Mouse (Mus musculus): Measurements from ENCODE around the gene Samm50. TPM values are rescaled to one million over a fixed set of nuclear protein-coding genes. Genes with fewer than 3 reads are reported as not detected.

Samm50 gene
- polyA plus RNA-seq, 1 experiment from 2014 or later = 87.8 TPM

DNA sequence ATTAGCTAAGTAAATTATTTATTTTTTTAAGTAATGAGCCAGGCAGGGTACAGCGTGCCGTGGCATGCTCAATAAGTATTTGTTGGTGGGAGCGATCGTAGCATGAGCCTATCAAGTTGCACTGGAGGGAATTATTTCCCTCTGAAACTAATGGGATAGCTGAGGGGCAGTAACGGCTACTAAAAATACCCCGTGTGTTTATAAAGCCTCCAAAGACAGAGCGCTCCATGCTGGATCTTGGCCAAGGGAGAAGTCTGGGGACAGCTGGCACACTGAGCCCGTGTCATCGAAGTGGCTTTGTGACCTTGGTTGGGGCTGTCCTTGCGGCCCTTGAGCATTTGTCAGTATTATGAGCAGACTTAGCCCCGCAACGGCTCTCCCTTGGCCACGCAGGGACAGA, 59.2 kb downstream of the Samm50 start:
- no peaks in the 10 kb centered on the region for H3K27me3 ChIP-seq
- no peaks in the 10 kb centered on the region; the same call in 1 of the 2 replicates for H3K9me3 ChIP-seq (replicated peaks)
- ATAC-seq (ENCODE audit: low FRiP score) = 0 out of 2 replicates have a peak, but pooled peaks have one; percentile 27
- no peak overlapping the region for H3K9ac ChIP-seq
- WGBS = 56% methylated on average over 13 of the region's 13 CpGs
- no peaks in the 10 kb centered on the region for H3K36me3 ChIP-seq
- peaks cover 33% of the 10 kb centered on the region for H3K4me1 ChIP-seq
- no peak overlapping the region for H3K4me2 ChIP-seq (replicated peaks)
- H3K4me3 ChIP-seq = no peak overlapping the region
- peak overlapping the region; percentile 23; the same call in 1 of the 2 replicates for H3K27ac ChIP-seq

DNA sequence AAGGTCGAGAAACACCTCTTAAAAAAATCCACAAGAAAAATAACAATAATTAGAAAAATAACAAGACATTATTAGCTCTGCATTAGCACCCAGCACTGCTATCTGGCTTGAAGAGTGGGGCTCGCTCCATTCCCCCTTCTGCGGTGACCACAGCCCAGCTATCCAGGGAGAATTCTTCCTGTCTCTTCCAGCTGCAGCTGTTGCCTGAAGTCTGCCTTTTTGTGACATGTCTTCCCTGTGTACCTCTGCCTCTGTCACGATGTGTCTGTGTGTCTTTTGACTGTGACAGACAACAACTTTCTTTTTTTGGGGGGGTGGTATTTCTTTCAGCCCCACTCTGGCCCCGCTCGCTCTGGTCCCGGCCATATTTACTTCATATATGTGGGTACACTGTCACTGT, 60.6 kb downstream of the Samm50 start:
- 90% methylated on average over 7 of the region's 7 CpGs for WGBS
- H3K4me2 ChIP-seq (replicated peaks) = no peak overlapping the region
- H3K4me1 ChIP-seq = peaks cover 36% of the 10 kb centered on the region
- no peak overlapping the region for H3K4me3 ChIP-seq
- H3K36me3 ChIP-seq = no peaks in the 10 kb centered on the region
- H3K27me3 ChIP-seq = no peaks in the 10 kb centered on the region
- no peak for ATAC-seq (ENCODE audit: low FRiP score)
- no peaks in the 10 kb centered on the region for H3K9me3 ChIP-seq (replicated peaks)
- no peak overlapping the region for H3K27ac ChIP-seq
- H3K9ac ChIP-seq = no peak overlapping the region

DNA sequence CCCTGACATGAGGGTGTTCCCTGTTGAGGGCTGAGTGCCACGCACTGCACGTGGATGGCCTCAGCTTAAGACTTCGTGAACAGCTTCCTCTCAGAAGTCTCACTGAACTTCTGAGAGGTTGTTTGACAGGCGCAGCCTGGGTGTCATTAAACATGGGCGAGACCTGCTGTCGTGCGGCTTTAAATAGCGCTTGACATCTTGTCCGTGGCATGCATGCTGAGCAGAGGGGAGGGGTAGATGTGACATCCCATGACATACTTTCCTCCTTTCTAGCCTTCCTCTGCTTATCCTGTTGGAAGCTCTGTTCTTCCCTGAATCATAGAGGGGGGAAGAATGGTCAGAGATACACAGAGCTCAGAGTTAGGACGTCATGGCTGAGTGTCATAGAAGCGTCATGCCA, 61.7 kb downstream of the Samm50 start:
- ATAC-seq (ENCODE audit: low FRiP score) = no peak
- WGBS = 51% methylated on average over 11 of the region's 11 CpGs
- Histone ChIP-seq H3K4me1 (peaks cover 40% of the 10 kb centered on the region), H3K27ac (0 out of 2 replicates have a peak overlapping the region, but pooled peaks have one; percentile 12), H3K4me2 (replicated peaks) (no peak overlapping the region), H3K4me3 (no peak overlapping the region), H3K27me3 (no peaks in the 10 kb centered on the region), H3K9ac (no peak overlapping the region), H3K36me3 (no peaks in the 10 kb centered on the region), H3K9me3 (replicated peaks) (no peaks in the 10 kb centered on the region)

DNA sequence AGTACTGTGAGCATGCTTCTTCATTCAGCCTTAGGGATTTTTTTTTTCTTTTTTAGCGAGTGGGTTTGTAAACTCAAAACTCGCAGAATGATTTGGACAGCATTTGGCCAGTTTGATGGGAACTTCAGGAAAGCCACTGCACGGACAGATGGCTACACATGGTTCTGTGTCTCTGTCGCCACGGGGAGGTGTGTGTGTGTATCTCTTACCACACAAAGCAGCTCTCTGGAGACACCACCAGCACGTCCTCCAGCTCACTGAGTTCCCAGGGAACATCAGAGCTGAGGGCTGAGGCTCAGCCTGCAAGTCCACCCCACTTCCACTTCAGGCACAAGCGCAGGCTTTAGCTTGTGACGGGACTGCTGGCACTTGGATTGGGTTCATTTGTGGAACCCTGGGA, 62.3 kb downstream of the Samm50 start:
- no peak overlapping the region for H3K9ac ChIP-seq
- no peaks in the 10 kb centered on the region for H3K27me3 ChIP-seq
- 66% methylated on average over 8 of the region's 8 CpGs for WGBS
- H3K4me3 ChIP-seq = no peak overlapping the region
- H3K27ac ChIP-seq = no peak overlapping the region
- no peaks in the 10 kb centered on the region for H3K36me3 ChIP-seq
- no peaks in the 10 kb centered on the region for H3K9me3 ChIP-seq (replicated peaks)
- H3K4me2 ChIP-seq (replicated peaks) = no peak overlapping the region
- H3K4me1 ChIP-seq = peaks cover 44% of the 10 kb centered on the region
- ATAC-seq (ENCODE audit: low FRiP score) = no peak

DNA sequence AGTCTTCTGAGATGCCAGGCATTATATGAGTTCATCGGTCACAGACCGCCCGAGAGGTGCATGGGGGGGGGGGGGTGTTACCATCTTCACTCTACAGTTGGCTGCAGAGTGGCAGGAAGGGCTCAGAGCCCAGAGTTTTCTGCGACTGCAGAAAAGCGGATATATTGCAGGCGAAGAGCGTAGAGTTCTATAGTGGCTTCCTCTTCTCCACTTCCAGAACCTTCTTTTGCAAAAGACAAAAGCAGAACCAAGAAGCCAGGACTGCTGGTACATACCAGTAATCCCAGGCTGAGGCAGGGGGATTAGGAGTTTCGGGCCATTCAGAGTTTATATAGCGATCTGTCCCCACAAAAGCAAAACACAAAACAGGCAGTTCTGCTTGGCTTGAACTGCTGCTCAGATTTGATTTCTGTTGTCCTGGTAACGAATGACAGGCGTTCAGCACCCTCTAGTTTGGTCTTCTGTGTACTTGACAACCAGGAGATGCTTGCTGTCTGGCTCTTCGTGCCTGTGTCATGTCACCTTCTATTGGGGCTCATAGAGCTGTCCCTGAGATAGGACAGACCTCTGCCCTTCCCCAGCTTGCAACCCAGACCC, 64.3 kb downstream of the Samm50 start:
- no peak for ATAC-seq (ENCODE audit: low FRiP score)
- H3K27me3 ChIP-seq = no peaks in the 10 kb centered on the region
- H3K4me3 ChIP-seq = no peak overlapping the region
- H3K36me3 ChIP-seq = no peaks in the 10 kb centered on the region
- H3K4me1 ChIP-seq = peaks cover 50% of the 10 kb centered on the region
- 0 out of 2 replicates have a peak overlapping the region, but pooled peaks have one; percentile 18 for H3K9ac ChIP-seq
- 80% methylated on average over 12 of the region's 12 CpGs for WGBS
- no peak overlapping the region for H3K27ac ChIP-seq
- no peak overlapping the region for H3K4me2 ChIP-seq (replicated peaks)
- H3K9me3 ChIP-seq (replicated peaks) = no peaks in the 10 kb centered on the region

DNA sequence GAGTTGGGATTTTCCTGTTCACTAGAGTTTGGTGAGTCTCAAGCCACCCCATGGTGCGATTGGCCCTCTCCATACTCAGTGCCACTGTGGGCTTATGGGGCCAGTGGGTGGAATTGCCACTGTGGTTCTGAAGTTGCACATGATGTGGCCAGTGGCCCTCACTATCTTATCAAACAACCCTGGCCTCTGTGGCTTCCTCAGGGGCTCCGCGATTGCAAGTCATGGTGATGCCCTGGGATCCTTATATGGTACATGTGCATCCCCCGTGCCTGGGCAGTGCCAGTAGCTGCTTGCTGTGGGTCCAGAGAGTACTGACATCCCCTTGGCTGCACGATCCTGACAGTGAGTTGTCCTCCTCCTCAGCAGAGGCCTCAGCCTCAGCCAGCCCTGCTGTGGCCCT, 64.8 kb downstream of the Samm50 start:
- peaks cover 48% of the 10 kb centered on the region for H3K4me1 ChIP-seq
- no peak overlapping the region for H3K27ac ChIP-seq
- ATAC-seq (ENCODE audit: low FRiP score) = no peak
- 0 out of 2 replicates have a peak, but pooled peaks cover 1% of the 10 kb centered on the region for H3K27me3 ChIP-seq
- H3K4me2 ChIP-seq (replicated peaks) = no peak overlapping the region
- 95% methylated on average over 5 of the region's 5 CpGs for WGBS
- no peaks in the 10 kb centered on the region for H3K9me3 ChIP-seq (replicated peaks)
- H3K36me3 ChIP-seq = no peaks in the 10 kb centered on the region
- no peak overlapping the region for H3K4me3 ChIP-seq
- H3K9ac ChIP-seq = 0 out of 2 replicates have a peak overlapping the region, but pooled peaks have one; percentile 18

DNA sequence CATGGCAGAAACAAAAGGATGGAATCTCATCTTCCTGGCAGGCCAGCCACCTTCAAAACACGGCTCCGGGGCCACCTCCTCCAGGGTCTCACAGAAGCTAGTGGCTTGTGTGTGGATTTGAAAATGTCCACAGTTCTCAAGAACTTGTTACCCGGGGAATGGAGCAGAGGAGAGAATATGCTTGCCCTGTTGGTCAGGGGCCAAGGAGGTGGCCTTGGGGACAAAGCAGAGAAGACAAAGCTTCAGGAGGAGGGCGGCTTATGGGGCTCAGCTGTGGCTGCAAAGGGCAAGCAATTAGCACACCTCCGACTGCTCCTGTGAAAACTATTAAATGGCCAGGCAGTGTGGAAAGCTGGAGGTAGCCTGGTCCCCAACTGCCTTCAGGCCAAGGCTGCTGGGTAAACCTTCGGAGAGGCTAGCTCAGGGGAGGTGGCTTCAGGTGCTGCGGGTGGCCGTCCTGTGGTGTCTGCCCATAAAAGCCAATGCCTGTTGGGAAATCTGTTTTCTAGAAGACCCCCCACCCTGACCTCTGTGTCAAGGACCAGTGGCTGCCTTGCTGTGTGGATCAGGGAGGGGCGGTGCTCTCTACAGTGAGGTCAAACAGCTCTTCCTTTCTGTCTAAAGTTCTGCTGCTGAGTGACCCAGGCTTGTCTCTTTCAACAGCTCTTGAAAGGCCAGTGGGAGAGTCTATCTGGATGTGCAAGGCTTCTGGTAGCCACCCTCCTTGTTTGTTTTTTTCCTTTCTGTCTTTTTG, 66.7 kb downstream of the Samm50 start:
- ATAC-seq (ENCODE audit: low FRiP score) = no peak

DNA sequence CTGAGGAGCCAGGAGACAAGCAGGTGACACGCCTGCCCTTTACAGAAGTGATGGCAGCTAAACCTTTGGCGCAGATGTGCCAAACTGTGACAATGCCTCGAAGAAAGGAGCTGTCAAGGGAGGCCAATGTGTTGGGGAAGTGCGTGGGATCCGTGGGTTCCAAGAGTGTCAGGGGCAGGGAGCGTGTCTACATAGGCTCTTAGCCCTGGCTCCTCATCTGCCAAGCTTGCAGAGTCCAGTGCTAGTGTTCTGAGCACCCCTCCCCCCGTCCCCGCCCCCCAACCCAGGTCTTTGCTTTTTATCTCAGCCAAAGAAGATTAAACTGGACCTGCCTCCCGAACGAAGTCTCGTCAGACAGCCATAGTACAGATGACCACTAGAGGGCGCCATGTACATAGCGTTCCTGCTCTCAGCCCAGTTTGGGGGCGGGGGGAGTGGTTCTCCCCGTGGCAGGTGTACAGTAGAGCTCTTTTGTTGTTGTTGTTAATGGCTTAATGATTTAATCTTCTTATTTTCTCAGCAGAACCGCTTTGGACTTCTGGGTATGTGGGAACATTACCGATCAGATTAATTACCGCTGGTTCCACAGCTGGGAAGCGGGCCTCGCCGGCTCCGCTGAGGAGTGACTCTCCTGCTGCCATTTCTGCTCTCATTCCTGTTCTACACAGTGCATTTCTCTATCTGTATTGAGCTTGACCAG, 68.2 kb downstream of the Samm50 start:
- Histone ChIP-seq H3K9ac (0 out of 2 replicates have a peak overlapping the region, but pooled peaks have one; percentile 11), H3K4me2 (replicated peaks) (0 out of 2 replicates have a peak overlapping the region, but pooled peaks have one; percentile 13), H3K4me1 (peaks cover 42% of the 10 kb centered on the region), H3K36me3 (no peaks in the 10 kb centered on the region), H3K27me3 (0 out of 2 replicates have a peak, but pooled peaks cover 6% of the 10 kb centered on the region), H3K4me3 (no peak overlapping the region), H3K9me3 (replicated peaks) (no peaks in the 10 kb centered on the region), H3K27ac (peak overlapping the region; percentile 72)
- WGBS = 23% methylated on average over 22 of the region's 22 CpGs
- peak; percentile 72 for ATAC-seq (ENCODE audit: low FRiP score)

More for the DNA sequence above, 66.7 kb downstream of the Samm50 start:
- H3K27me3 ChIP-seq = 0 out of 2 replicates have a peak, but pooled peaks cover 4% of the 10 kb centered on the region
- H3K9me3 ChIP-seq (replicated peaks) = no peaks in the 10 kb centered on the region
- H3K4me3 ChIP-seq = no peak overlapping the region
- no peak overlapping the region for H3K4me2 ChIP-seq (replicated peaks)
- H3K36me3 ChIP-seq = no peaks in the 10 kb centered on the region
- H3K27ac ChIP-seq = no peak overlapping the region; the same call in 1 of the 2 replicates
- no peak overlapping the region for H3K9ac ChIP-seq
- H3K4me1 ChIP-seq = peaks cover 45% of the 10 kb centered on the region
- 61% methylated on average over 9 of the region's 9 CpGs for WGBS

DNA sequence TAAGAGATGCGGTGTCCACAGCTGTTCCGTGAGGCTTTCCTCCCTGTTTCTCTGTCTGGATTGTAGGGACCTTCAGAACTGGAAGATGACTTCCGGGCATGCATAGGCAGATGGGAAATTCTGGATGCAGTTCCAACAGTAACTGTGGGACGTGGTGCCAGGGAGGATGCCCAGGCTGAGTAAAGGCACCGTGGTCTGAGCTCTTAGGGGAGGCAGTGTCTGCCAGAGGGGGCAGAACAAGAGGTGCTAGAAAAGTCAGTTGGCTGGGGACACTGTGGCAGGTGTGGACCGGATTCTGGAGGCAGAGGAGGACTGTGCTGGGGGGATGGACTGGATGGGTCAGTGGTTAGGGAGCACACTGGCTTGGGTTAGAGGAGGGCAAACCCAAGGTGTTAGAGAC, 70.6 kb downstream of the Samm50 start:
- H3K4me2 ChIP-seq (replicated peaks) = no peak overlapping the region
- WGBS = 91% methylated on average over 6 of the region's 6 CpGs
- no peak overlapping the region for H3K27ac ChIP-seq
- H3K4me3 ChIP-seq = no peak overlapping the region
- no peaks in the 10 kb centered on the region for H3K36me3 ChIP-seq
- no peaks in the 10 kb centered on the region for H3K9me3 ChIP-seq (replicated peaks)
- 0 out of 2 replicates have a peak, but pooled peaks cover 6% of the 10 kb centered on the region for H3K27me3 ChIP-seq
- peaks cover 36% of the 10 kb centered on the region for H3K4me1 ChIP-seq
- ATAC-seq (ENCODE audit: low FRiP score) = no peak
- H3K9ac ChIP-seq = no peak overlapping the region

DNA sequence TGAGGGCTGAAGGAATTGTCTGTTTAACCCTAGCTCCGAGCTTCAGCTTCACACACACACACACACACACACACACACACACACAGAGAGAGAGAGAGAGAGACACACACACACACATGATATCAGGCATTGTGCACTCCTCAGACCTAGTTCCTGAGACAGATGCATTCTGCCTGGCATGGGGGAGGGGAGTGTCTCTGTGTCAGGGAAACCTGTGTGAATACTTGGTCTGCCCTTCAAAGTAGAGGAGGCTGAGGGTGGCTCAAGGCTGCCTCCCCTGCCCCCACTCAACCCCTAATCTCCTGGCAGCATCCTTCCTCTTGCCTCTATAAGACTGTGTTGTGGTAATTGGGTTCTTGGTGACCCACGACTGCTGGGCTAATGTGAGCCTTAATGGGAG, 71.5 kb downstream of the Samm50 start:
- Histone ChIP-seq H3K9me3 (replicated peaks) (no peaks in the 10 kb centered on the region), H3K4me1 (peaks cover 34% of the 10 kb centered on the region), H3K27me3 (0 out of 2 replicates have a peak, but pooled peaks cover 6% of the 10 kb centered on the region), H3K36me3 (no peaks in the 10 kb centered on the region), H3K4me3 (no peak overlapping the region), H3K27ac (0 out of 2 replicates have a peak overlapping the region, but pooled peaks have one; percentile 19), H3K4me2 (replicated peaks) (no peak overlapping the region), H3K9ac (no peak overlapping the region)
- no peak for ATAC-seq (ENCODE audit: low FRiP score)
- WGBS = 43% methylated on average over 2 of the region's 2 CpGs

DNA sequence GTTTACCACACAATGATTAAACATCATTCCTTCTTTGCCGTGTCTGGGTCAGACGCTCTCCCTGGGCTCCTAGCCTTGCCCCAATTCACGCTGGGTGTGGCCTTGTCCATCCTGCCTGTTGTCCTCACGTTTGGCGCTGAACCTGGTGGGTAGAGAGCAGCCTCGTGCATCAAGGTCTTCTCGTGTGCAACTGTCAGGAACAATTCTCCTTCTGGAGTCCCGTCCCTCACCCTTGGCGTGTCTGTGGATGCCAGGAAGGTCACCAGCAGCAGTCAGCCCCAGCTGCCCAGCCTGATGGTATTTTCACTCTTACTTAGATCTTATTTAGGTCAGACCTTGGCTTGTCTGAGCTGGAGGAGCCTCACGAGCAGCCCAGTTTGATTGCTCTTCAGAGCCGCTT, 73.1 kb downstream of the Samm50 start:
- no peak overlapping the region for H3K27ac ChIP-seq
- no peak for ATAC-seq (ENCODE audit: low FRiP score)
- 73% methylated on average over 11 of the region's 11 CpGs for WGBS

DNA sequence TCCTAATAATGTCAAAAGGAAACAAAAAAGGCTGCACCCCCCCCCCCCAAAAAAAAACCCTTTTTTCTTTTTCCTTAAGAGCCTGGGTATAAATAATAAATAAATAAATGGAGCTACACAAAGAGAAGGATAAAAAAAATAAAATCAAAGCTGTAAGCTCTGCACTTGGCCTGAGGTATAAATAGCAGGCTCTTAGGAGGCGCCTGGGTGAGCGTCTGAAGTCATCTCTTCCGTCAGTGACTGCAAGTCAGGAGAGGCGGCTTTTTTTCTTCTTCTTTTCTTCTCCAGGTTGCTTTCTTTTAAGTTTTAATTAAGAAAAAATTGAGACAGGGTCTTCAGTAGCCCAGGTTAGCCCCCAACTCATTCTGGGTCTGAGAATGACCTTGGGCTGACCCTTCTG, 74.2 kb downstream of the Samm50 start:
- no peak overlapping the region for H3K4me2 ChIP-seq (replicated peaks)
- 71% methylated on average over 4 of the region's 4 CpGs for WGBS
- H3K27me3 ChIP-seq = 0 out of 2 replicates have a peak, but pooled peaks cover 6% of the 10 kb centered on the region
- H3K36me3 ChIP-seq = no peaks in the 10 kb centered on the region
- H3K27ac ChIP-seq = no peak overlapping the region
- ATAC-seq (ENCODE audit: low FRiP score) = no peak
- peaks cover 18% of the 10 kb centered on the region for H3K4me1 ChIP-seq
- no peaks in the 10 kb centered on the region for H3K9me3 ChIP-seq (replicated peaks)
- no peak overlapping the region for H3K4me3 ChIP-seq
- no peak overlapping the region for H3K9ac ChIP-seq

More for the DNA sequence above, 73.1 kb downstream of the Samm50 start:
- Histone ChIP-seq H3K4me2 (replicated peaks) (no peak overlapping the region), H3K9me3 (replicated peaks) (no peaks in the 10 kb centered on the region), H3K4me1 (peaks cover 24% of the 10 kb centered on the region), H3K4me3 (no peak overlapping the region), H3K36me3 (no peaks in the 10 kb centered on the region), H3K27me3 (0 out of 2 replicates have a peak, but pooled peaks cover 6% of the 10 kb centered on the region), H3K9ac (no peak overlapping the region)
